Mouse (Mus musculus) liver, adult 2 months (tissue): ENCODE measurements at regions not wholly inside any gene's neighbourhood (a gene's known extent, or its start where the extent isn't known, plus 50 kb on each side); places are given as distances from the start of the nearest gene placed in this dataset.

Source experiments
- DNase-seq: peaks from one replicate; pipeline ENCODE4 v3.0.0-alpha.2; 2011; ENCODE audit warnings: low read depth, low spot score; ENCODE audit errors: extremely low read depth
- H3K27ac ChIP-seq: fragments of 200-500 bp; replicated peaks from 2 replicates; pipeline ENCODE4 v1.5.1; 2012; ENCODE audit warnings: low read depth, mild to moderate bottlenecking, control low read depth, inconsistent platforms, low read length; ENCODE audit not compliant: insufficient read depth
- H3K27me3 ChIP-seq: fragments of 200-500 bp; 2 replicates; pipeline ENCODE4 v1.6.1; 2012; ENCODE audit warnings: mild to moderate bottlenecking, moderate library complexity, low read length, inconsistent platforms; ENCODE audit not compliant: control insufficient read depth, insufficient read depth
- H3K36me3 ChIP-seq: fragments of 200-500 bp; 2 replicates; pipeline ENCODE4 v1.6.1; 2012; ENCODE audit warnings: low read length, inconsistent platforms; ENCODE audit not compliant: control insufficient read depth, insufficient read depth
- H3K4me1 ChIP-seq: fragments of 200-500 bp; 2 replicates; pipeline ENCODE4 v1.6.1; 2011; ENCODE audit warnings: low read length; ENCODE audit not compliant: control insufficient read depth, insufficient read depth
- H3K4me3 ChIP-seq: fragments of 200-500 bp; 2 replicates; pipeline ENCODE4 v1.5.1; 2011; ENCODE audit warnings: low read depth, mild to moderate bottlenecking, control low read depth, low read length, moderate library complexity; ENCODE audit not compliant: insufficient read depth
- H3K79me2 ChIP-seq: fragments of 200-500 bp; 2 replicates; pipeline ENCODE4 v1.6.1; 2012; ENCODE audit warnings: inconsistent platforms, mild to moderate bottlenecking, low read length, moderate library complexity; ENCODE audit not compliant: control insufficient read depth, insufficient read depth
- H3K9ac ChIP-seq: fragments of 200-500 bp; 2 replicates; pipeline ENCODE4 v1.6.1; 2012; ENCODE audit warnings: low read depth, mild to moderate bottlenecking, control low read depth, inconsistent platforms, low read length
- CTCF ChIP-seq: fragments of 200-500 bp; IDR thresholded peaks from 2 replicates; pipeline ENCODE4 v1.5.1; 2011; ENCODE audit warnings: low read depth, low read length, control low read depth
- POLR2A ChIP-seq: fragments of 200-500 bp; IDR thresholded peaks from 2 replicates; pipeline ENCODE4 v1.6.1; 2011; ENCODE audit warnings: low read length, control low read depth; ENCODE audit not compliant: insufficient read depth; ENCODE audit errors: extremely low read depth
- WGBS: fragments of 180-500 bp; shearing (Covaris S2); methylation state at CpG from one replicate; pipeline ENCODE4 v1.1.7; 2018; 5-methylcytosine and 5-hydroxymethylcytosine counted together

DNA sequence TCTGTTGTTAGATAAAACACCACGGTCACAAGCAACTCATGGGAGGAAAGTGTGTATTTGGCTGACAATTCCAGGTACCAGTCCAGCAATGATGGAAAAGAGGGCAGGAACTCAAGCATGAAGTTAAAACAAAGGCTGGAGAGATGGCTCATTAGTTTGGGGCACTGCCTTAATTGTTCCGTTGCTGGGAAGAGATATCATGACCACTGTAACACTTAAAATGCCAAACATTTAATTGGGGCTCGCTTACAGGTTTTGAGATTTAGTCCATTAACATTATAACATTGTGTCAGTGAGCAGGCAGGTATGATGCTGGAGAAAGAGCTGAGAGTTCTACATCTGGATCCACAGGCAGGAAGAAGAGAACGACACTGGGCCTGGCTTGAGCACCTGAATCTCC lies 782.0 kb upstream of the Celf2 start:
- Histone ChIP-seq H3K27ac (no peak overlapping the region), H3K4me3 (no peak overlapping the region), H3K27me3 (no peaks in the 10 kb centered on the region), H3K9ac (no peak overlapping the region), H3K36me3 (no peaks in the 10 kb centered on the region), H3K79me2 (no peaks in the 10 kb centered on the region), H3K4me1 (no peaks in the 10 kb centered on the region)
- 85% methylated on average over 4 of the region's 4 CpGs for WGBS
- no peak for TF ChIP-seq POLR2A
- no peak for TF ChIP-seq CTCF
- DNase-seq: no peak

- H3K36me3 ChIP-seq: no peaks in the 10 kb centered on the region
- TF ChIP-seq CTCF (no peak), POLR2A (no peak)
- no peak for DNase-seq
- H3K27ac ChIP-seq: no peak overlapping the region
- no peaks in the 10 kb centered on the region for H3K79me2 ChIP-seq
- H3K4me3 ChIP-seq: no peak overlapping the region
- H3K27me3 ChIP-seq: no peaks in the 10 kb centered on the region
- WGBS: 74% methylated on average over 4 of the region's 4 CpGs
- no peak overlapping the region for H3K9ac ChIP-seq
- no peaks in the 10 kb centered on the region for H3K4me1 ChIP-seq
Observed at GRCm38 (mm10) chr2:8287403-8287802, 778.0 kb upstream of the Celf2 start.

- no peak for DNase-seq
- 81% methylated on average over 1 of the region's 1 CpGs for WGBS
- TF ChIP-seq POLR2A (no peak), CTCF (no peak)
- H3K27me3 ChIP-seq: no peaks in the 10 kb centered on the region
- H3K4me1 ChIP-seq: no peaks in the 10 kb centered on the region
- H3K9ac ChIP-seq: no peak overlapping the region
- no peak overlapping the region for H3K27ac ChIP-seq
- no peak overlapping the region for H3K4me3 ChIP-seq
- no peaks in the 10 kb centered on the region for H3K79me2 ChIP-seq
- H3K36me3 ChIP-seq: no peaks in the 10 kb centered on the region
Observed at GRCm38 (mm10) chr2:8276127-8276773, 766.9 kb upstream of the Celf2 start.
